Mouse (Mus musculus): Measurements from ENCODE around the gene Clptm1. TPM values are rescaled to one million over a fixed set of nuclear protein-coding genes. Genes with fewer than 3 reads are reported as not detected.

Clptm1 gene
- total RNA-seq, 2 experiments from 2014 or later: 144 to 151 TPM

- intact Hi-C loops (cut with DNase I): no loop called here
- DNase-seq (ENCODE audit: low spot score in 2 of 2): no peak
Measured at GRCm38 (mm10) chr7:19671511-19671910, 6.7 kb upstream of the Clptm1 start.

DNA sequence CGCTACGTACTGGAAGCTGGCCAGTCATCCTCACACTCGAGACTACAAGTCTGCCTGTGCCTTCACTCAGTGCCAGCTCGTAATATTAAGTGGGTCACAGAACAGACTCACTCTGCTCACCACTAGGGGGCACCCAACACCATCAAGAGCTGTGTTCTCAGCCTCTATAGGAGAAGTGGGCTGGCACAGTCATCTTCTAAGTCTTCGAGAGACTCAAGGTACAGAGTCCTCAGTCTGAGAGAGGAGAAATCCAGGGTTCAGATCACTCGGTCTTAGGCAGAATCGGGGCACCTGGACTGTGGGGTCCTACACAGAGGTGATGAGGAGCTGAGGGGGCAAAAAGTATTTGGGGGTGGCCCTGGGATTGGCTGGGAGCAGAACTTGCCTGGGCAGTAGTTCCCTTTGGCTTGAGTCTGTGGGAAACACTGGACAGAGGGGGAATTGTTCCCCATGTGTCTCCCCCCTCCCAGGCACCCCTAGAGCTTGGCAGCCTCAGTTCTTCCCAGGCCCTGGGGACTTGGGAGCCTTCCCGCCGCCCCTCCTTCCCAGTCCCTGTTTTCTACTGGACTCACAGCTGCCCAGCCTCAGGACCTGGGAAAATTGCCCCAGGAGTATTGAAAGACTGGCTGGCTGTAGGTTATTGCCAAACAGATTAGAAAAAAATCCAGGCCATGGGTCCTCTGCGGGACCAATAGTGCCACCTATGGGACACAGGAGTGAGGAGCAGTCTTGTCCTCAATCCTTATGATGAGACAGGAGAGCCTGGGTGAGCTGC is 4.3 kb upstream of the Clptm1 start:
- intact Hi-C loops (cut with DNase I): loop anchor here (1.0 to 2.0 kb wide), 2 partner anchors 30 to 44 kb away; partner anchors contain the start of gene Apoe
- DNase-seq (ENCODE audit: low spot score in 2 of 2): peak; percentile 94 to 97

GRCm38 (mm10) chr7:19667434-19667833 is 2.6 kb upstream of the Clptm1 start:
- no peak for DNase-seq (ENCODE audit: low spot score in 2 of 2)
- intact Hi-C loops (cut with DNase I): no loop called here

GRCm38 (mm10) chr7:19666750-19667149 is 1.9 kb upstream of the Clptm1 start:
- intact Hi-C loops (cut with DNase I): no loop called here
- DNase-seq (ENCODE audit: low spot score in 2 of 2): no peak

DNA sequence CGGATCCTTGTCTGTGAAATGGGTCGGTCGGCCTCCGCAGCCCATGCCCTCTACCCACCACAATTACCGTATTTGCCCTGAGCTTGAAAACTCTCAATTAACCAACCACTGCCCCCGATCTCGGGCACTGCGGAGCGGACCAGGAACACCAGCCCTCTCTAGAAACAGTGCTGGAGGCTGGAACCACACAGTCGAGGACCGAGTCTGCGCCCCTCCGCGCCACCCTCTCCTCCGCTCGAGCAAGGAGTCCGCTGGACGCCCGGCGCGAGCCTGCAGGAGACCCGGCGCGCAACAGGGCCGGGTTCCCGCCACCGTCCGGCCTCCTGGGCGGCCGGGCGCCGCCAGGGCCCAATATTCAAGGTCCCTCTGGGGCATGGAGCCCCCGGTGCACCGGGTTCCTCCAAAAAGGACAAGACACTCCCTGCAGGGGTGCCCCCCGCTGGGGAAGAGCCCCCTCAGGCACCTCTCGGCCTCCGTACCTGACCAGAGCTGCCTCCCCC is 328 bp downstream of the Clptm1 start:
- intact Hi-C loops (cut with DNase I): loop anchor here (1.0 kb wide), 1 partner anchor 35 kb away; the partner anchor contains the start of gene Relb
- no peak for DNase-seq (ENCODE audit: low spot score in 2 of 2)

DNA sequence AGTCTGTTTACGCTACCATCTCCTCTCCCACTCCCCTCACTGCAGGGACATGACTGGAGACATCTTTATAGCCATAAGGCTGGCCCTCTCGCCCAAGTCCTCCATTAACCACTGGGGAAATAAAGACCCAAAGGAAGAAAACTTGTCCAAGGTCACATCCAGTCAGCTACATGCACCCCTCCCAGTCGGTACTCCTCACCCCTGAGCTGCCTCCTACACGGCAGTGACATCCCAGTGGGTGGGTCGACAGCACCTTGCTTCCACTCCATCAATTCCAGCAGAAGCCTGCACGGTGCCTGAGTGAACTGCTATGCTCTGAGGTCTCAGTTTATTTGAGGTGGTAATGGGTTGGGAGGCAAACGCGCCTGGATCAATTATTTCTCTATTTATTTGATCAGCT is 893 bp downstream of the Clptm1 start:
- intact Hi-C loops (cut with DNase I): loop anchor here (1.0 kb wide), 1 partner anchor 35 kb away; the partner anchor contains the start of gene Relb

GRCm38 (mm10) chr7:19652614-19653013 is 12.2 kb downstream of the Clptm1 start:
- intact Hi-C loops (cut with DNase I): no loop called here
- no peak for DNase-seq (ENCODE audit: low spot score in 2 of 2)

More for the DNA sequence above, 893 bp downstream of the Clptm1 start:
- DNase-seq (ENCODE audit: low spot score in 2 of 2): no peak

- no peak for DNase-seq (ENCODE audit: low spot score in 2 of 2)
- intact Hi-C loops (cut with DNase I): no loop called here
Measured at GRCm38 (mm10) chr7:19651063-19651786, 13.6 kb downstream of the Clptm1 start.

DNA sequence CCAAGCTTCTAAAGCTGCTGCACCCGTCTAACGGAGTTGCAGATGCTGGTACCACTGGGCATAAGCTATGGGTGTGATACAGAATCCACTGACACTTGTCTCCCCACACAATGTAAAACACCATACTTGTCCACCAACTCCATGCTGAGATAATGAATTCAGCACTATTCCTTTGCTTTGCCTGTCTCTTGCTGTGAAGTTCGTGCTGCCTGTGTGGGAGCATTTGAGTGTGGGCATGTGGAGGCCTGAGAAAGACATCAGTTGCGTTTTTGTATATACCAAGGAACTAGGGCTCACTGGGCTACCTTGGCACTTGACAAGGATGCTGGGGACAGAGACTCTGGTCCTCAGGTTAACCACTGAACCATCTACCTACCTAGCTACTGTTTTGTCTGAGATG is 23.6 kb downstream of the Clptm1 start:
- intact Hi-C loops (cut with DNase I): no loop called here

GRCm38 (mm10) chr7:19635074-19635827 is 29.6 kb downstream of the Clptm1 start:
- no peak for DNase-seq (ENCODE audit: low spot score in 2 of 2)
- intact Hi-C loops (cut with DNase I): no loop called here

More for the DNA sequence above, 23.6 kb downstream of the Clptm1 start:
- peak in 1 of 2 experiments; percentile 84 for DNase-seq (ENCODE audit: low spot score in 2 of 2)

DNA sequence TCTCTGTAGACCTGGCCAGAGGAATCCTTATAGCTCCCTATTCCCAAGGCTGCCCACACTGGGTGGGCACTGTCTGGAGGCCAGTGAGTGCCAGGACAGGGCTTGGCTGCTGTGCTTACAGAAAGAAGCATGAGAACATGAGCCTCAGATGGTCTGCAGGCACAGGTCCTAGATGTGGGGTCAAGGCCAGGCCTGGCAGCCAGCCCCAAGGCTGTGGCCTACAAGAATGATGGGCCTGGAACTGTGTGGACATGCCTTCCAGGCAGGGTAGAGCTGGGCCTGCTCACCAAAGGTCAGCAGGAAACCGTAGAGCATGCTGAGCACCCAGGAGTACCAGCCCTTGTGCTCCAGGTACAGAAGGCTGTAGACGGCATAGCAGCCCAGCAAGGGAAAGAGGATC is 30.2 kb downstream of the Clptm1 start:
- intact Hi-C loops (cut with DNase I): no loop called here
- no peak for DNase-seq (ENCODE audit: low spot score in 2 of 2)

- intact Hi-C loops (cut with DNase I): no loop called here
- DNase-seq (ENCODE audit: low spot score in 2 of 2): no peak
Measured at GRCm38 (mm10) chr7:19633855-19634254, 31.0 kb downstream of the Clptm1 start.

GRCm38 (mm10) chr7:19633197-19633596 is 31.6 kb downstream of the Clptm1 start:
- no peak for DNase-seq (ENCODE audit: low spot score in 2 of 2)
- intact Hi-C loops (cut with DNase I): no loop called here

DNA sequence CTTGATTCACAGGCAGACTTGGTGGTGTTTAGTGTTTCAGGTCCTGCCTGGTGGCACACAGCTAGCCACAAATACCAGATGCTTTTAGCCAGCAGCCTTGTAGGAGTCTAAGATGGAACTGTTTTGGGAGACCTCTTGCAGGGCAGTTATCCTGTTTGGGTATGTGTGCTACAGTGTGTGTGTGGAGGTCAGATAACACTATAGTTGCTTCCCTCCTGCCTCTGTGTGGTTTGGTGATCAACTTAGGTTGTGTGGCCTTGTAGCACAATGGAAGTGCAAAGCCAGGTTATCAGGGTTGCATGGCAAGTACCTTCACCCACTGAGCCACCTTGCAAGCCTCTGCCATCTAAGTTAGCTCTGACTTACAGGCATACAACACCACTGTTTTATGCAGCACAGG is 32.1 kb downstream of the Clptm1 start:
- DNase-seq (ENCODE audit: low spot score in 2 of 2): no peak
- intact Hi-C loops (cut with DNase I): no loop called here

- intact Hi-C loops (cut with DNase I): no loop called here
- no peak for DNase-seq (ENCODE audit: low spot score in 2 of 2)
Measured at GRCm38 (mm10) chr7:19632275-19632674, 32.6 kb downstream of the Clptm1 start.

DNA sequence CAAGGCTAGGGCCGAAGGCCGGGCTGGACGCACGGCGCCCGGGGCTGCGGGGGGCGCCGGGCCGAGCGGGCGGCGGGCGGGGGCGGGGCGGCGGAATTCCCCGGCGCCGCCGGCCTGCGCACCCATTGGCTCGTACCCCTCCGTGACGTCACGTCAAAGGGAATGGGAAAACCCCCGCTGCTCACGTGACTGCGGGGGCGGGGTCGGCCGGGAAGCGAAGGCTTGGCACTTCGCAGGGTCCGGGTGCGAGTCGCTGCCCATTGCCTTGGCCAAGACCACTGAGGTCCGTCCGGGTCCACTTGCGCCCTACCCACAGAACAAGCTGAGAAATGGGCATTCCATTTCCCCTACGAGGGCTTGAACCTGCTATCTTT is 35.5 kb downstream of the Clptm1 start, which contains the start of gene Relb:
Gene Relb, minus strand, starts transcription at position 78 of the 374 bp plus-strand sequence.
- peak; percentile 91 for DNase-seq (ENCODE audit: low spot score in 2 of 2)
- intact Hi-C loops (cut with DNase I): loop anchor here (1.0 kb wide), 1 partner anchor 35 kb away; no protein-coding TSS in a partner anchor

DNA sequence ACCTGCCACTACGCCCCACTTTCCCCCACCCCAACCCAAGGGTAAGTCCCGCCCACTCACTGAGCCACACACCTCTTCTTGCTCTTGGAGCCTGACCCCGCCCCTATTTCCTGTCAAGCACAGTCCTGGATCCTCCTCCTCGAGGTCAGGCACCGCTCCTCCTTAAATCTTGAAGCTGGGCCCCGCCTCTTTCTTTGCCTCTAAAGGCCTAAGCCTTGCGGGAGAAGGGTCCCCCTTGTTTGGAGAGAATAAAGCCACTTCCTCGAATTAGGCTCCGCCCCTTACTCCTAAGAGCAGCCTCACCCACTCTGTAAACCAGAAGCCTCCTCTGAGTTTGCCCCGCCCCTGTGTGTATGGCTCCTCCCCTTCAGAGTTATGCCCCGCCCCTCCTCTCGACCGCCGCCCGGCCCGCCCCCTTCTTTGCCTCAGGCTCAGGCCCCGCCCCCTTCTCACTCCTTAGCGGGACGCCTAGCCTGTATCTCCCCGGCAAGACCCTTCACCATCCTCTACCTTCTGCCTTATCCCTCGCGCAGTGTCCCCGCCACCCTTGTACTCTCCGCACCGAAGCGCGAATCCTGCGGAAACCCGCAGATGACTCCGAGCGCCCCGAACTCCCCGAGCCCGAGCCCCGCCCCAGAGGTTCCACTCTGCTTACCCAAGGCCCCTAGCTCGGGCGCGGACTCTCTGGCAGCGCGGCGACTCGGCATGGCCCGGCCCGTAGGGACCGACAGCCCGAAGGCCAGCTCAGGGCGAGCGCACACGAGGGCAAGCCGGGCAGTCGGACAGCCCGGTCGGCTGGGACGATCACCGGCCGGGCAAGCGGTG is 36.1 kb downstream of the Clptm1 start:
- intact Hi-C loops (cut with DNase I): loop anchor here (1.0 kb wide), 1 partner anchor 36 kb away; no protein-coding TSS in a partner anchor
- peak; percentile 86 to 90 for DNase-seq (ENCODE audit: low spot score in 2 of 2)

DNA sequence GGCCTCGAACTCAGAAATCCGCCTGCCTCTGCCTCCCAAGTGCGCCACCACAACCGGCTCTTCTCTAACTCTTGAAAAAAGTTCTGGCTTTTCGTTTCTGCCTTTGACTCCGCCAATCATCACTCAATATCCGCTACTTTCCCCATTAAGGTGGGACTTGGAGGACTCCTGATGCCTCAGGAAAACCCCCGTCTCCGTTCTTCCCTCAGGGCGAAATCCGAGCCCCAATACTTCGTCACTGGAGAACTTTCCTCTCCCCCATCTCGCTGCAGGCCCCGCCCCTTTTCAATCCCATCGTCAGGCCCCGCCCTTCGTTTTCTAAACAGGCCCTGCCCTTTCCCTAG is 36.7 kb downstream of the Clptm1 start:
- no peak for DNase-seq (ENCODE audit: low spot score in 2 of 2)
- intact Hi-C loops (cut with DNase I): no loop called here

DNA sequence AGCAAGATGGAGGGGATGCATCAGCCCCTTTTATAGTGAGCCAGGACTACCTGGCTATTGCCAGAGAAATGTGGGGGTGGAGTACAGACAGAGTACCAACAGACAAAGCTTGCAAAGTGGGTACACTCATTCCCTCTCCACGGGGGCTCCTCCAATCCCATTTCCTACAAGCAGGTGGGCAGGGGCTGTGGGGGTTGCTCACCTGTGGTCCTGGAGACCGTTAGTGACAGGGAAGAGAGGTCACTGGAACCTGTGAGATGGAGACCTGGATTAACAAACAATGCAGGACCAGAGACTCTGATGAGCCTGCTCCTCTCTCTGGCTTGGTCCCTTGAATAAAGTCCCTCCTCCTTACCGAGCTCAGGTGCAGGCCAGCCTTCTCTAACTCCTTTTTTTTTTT is 37.1 kb downstream of the Clptm1 start:
- intact Hi-C loops (cut with DNase I): no loop called here
- DNase-seq (ENCODE audit: low spot score in 2 of 2): no peak

Measured in left cerebral cortex, postnatal 25 days (tissue).